Mouse (Mus musculus): ENCODE measurements around the gene Arl14ep.

Arl14ep gene

GRCm38 (mm10) chr2:106954975-106955374 is 19.2 kb downstream of the Arl14ep start:
- DNase-seq (ENCODE audit: low spot score), result no peak

GRCm38 (mm10) chr2:106942451-106942850 is 31.8 kb downstream of the Arl14ep start:
- DNase-seq (ENCODE audit: low spot score), result no peak

DNA sequence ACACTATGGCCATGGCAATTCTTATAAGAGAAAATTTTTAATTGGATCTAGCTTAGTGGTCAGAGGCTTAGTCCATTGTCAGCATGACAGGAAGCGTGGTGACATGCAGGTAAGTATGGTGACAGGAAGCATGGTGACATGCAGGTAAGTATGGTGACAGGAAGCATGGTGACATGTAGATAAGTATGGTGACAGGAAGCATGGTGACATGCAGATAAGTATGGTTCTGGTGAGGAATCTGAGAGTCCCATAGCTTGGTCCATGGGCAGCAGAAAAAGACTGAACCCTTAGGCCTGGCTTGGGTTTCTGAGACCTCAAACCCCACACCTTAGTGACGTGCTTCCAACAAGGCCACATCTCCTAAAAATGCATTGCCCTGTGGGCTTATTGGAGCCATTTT is 38.5 kb downstream of the Arl14ep start:
- no peak for DNase-seq (ENCODE audit: low spot score)

DNA sequence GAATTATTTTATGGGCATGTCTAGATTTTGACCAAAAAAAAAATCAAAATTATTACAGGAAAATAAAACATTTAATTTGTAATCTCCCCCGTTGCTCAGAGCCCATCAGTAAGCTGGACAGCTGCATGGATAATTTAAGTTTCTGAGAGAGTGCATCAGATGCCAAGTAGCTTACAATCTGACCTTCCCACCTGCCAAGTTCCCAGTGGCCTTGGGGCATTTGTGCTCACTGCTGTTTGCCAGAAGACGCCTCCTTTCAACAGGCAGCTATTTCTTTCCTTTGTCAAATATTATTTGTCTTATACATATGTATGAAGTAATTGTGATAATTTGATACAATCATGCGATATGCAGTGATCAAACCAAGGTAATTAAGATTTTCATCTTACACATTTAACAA is 44.3 kb downstream of the Arl14ep start:
- DNase-seq (ENCODE audit: low spot score), result no peak

All from testis, postnatal 14 days (tissue).